Mouse (Mus musculus): ENCODE measurements around the gene Slc35f2. TPM values are rescaled to one million over a fixed set of nuclear protein-coding genes. Genes with fewer than 3 reads are reported as not detected.

Gene Slc35f2
- 24.7 TPM for polyA plus RNA-seq (2017; shearing (Covaris generic))

GRCm38 (mm10) chr9:53771344-53772021 lies at the start of gene Slc35f2:
Gene Slc35f2, plus strand, starts transcription at chr9:53771538.

GRCm38 (mm10) chr9:53849864-53850263 lies 78.5 kb downstream of the Slc35f2 start, which contains the start of gene Sln:
Gene Sln, plus strand, starts transcription at chr9:53850164.

Other genes with a start within 250 kb of the Slc35f2 start
- 41.2 TPM for gene Atm, start 234.8 kb upstream of the Slc35f2 start, polyA plus RNA-seq (2017; shearing (Covaris generic))
- 23.8 TPM for gene Npat, start 234.5 kb upstream of the Slc35f2 start, polyA plus RNA-seq (2017; shearing (Covaris generic))
- gene Acat1, start 161.2 kb upstream of the Slc35f2 start, polyA plus RNA-seq (2017; shearing (Covaris generic)): 81.8 TPM
- 26.0 TPM for gene Cul5, start 101.5 kb upstream of the Slc35f2 start, polyA plus RNA-seq (2017; shearing (Covaris generic))
- gene Rab39, start 65.3 kb upstream of the Slc35f2 start, polyA plus RNA-seq (2017; shearing (Covaris generic)): 0.26 TPM
- not detected for gene Sln, start 78.6 kb downstream of the Slc35f2 start, polyA plus RNA-seq (2017; shearing (Covaris generic))
- not detected for gene Elmod1, start 203.8 kb downstream of the Slc35f2 start, polyA plus RNA-seq (2017; shearing (Covaris generic))

All from inflammation-experienced regulatory T-cells, adult 16 weeks (primary cell).